ENCODE assay signal across 9 mouse cellular contexts in genomic region chr13:49644731-49645529, GRCm38 (mm10). TPM values are rescaled to one million over a fixed set of nuclear protein-coding genes. Genes with fewer than 3 reads are reported as not detected.
A peak's percentile ranks its signal among the peaks of the same experiment; 100 is the strongest.
DNase-seq lines count a peak whose midpoint lies in the region; ATAC-seq lines count a peak whose summit lies in the region.
"Had no signal": no experiment of that assay in that cellular context is flagged by ENCODE, and none has a peak within 500 bp of the region (broad histone marks: within the 10 kb centered on the region; RNA-seq: fewer than 3 reads in every experiment).

No protein-coding gene starts in this region.

- H3K9ac ChIP-seq in forebrain, embryonic 15.5 days (replicated peaks): no peak overlapping the region
- H3K9ac ChIP-seq in forebrain, embryonic 16.5 days (replicated peaks; ENCODE audit: low read depth, low read length): no peak overlapping the region
- H3K9ac ChIP-seq in midbrain, embryonic 13.5 days (replicated peaks): no peak overlapping the region
- H3K9ac ChIP-seq in midbrain, embryonic 15.5 days: no peak overlapping the region
- H3K9ac ChIP-seq in intestine, embryonic 16.5 days (ENCODE audit: low read depth, low read length): no peak overlapping the region
- H3K9ac ChIP-seq in stomach, embryonic 15.5 days: no peak overlapping the region

- ATAC-seq in forebrain, embryonic 15.5 days (replicated peaks): peak; percentile 60
- no peak for ATAC-seq in forebrain, embryonic 16.5 days
- ATAC-seq in midbrain, embryonic 13.5 days: 0 out of 2 replicates have a peak, but pooled peaks have one; percentile 24
- no peak for ATAC-seq in midbrain, embryonic 15.5 days (replicated peaks)
- ATAC-seq in intestine, embryonic 16.5 days: peak; percentile 53; the same call in 1 of the 2 replicates
- no peak for ATAC-seq in stomach, embryonic 15.5 days (ENCODE audit: insufficient read depth, low FRiP score, low read depth)

- DNase-seq in cerebellum, adult 9-11 months: no peak
- no peak for DNase-seq in cerebellum, postnatal 36 days

- H3K9me3 ChIP-seq in forebrain, embryonic 15.5 days: no peaks in the 10 kb centered on the region
- H3K9me3 ChIP-seq in forebrain, embryonic 16.5 days (ENCODE audit: control insufficient read depth, low read length): no peaks in the 10 kb centered on the region
- no peaks in the 10 kb centered on the region for H3K9me3 ChIP-seq in midbrain, embryonic 13.5 days
- H3K9me3 ChIP-seq in midbrain, embryonic 15.5 days: no peaks in the 10 kb centered on the region
- H3K9me3 ChIP-seq in intestine, embryonic 16.5 days (ENCODE audit: control insufficient read depth, low read length): no peaks in the 10 kb centered on the region
- H3K9me3 ChIP-seq in stomach, embryonic 15.5 days: no peaks in the 10 kb centered on the region
- H3K9me3 ChIP-seq: G1E had no signal

- no peaks in the 10 kb centered on the region for H3K4me1 ChIP-seq in forebrain, embryonic 15.5 days
- H3K4me1 ChIP-seq in forebrain, embryonic 16.5 days (replicated peaks; ENCODE audit: control insufficient read depth, insufficient read depth, low read length): no peaks in the 10 kb centered on the region
- no peaks in the 10 kb centered on the region for H3K4me1 ChIP-seq in midbrain, embryonic 13.5 days (replicated peaks)
- H3K4me1 ChIP-seq in midbrain, embryonic 15.5 days: no peaks in the 10 kb centered on the region
- no peaks in the 10 kb centered on the region; the same call in 1 of the 2 replicates for H3K4me1 ChIP-seq in intestine, embryonic 16.5 days (ENCODE audit: control insufficient read depth, insufficient read depth, low read length)
- 0 out of 2 replicates have a peak, but pooled peaks cover 6% of the 10 kb centered on the region for H3K4me1 ChIP-seq in stomach, embryonic 15.5 days

- H3K27ac ChIP-seq in forebrain, embryonic 15.5 days (replicated peaks): no peak overlapping the region
- no peak overlapping the region for H3K27ac ChIP-seq in forebrain, embryonic 16.5 days (ENCODE audit: low read length)
- no peak overlapping the region for H3K27ac ChIP-seq in midbrain, embryonic 13.5 days
- no peak overlapping the region for H3K27ac ChIP-seq in midbrain, embryonic 15.5 days
- peak overlapping the region; percentile 20; the same call in 1 of the 2 replicates for H3K27ac ChIP-seq in intestine, embryonic 16.5 days (ENCODE audit: low read length)
- H3K27ac ChIP-seq in stomach, embryonic 15.5 days: peak overlapping the region; percentile 64

- H3K4me2 ChIP-seq in forebrain, embryonic 15.5 days (replicated peaks): no peak overlapping the region
- no peak overlapping the region for H3K4me2 ChIP-seq in forebrain, embryonic 16.5 days (ENCODE audit: low read length)
- no peak overlapping the region for H3K4me2 ChIP-seq in midbrain, embryonic 13.5 days (replicated peaks)
- no peak overlapping the region for H3K4me2 ChIP-seq in midbrain, embryonic 15.5 days
- no peak overlapping the region for H3K4me2 ChIP-seq in intestine, embryonic 16.5 days (ENCODE audit: low read depth, low read length)
- no peak overlapping the region for H3K4me2 ChIP-seq in stomach, embryonic 15.5 days

- WGBS in forebrain, embryonic 15.5 days: 68% methylated on average over 2 of the region's 2 CpGs
- WGBS in forebrain, embryonic 16.5 days: 67% methylated on average over 2 of the region's 2 CpGs
- WGBS in midbrain, embryonic 13.5 days: 71% methylated on average over 2 of the region's 2 CpGs
- whole genome bisulfite sequencing in midbrain, embryonic 15.5 days: 76% methylated on average over 2 of the region's 2 CpGs
- WGBS in intestine, embryonic 16.5 days: 52% methylated on average over 2 of the region's 2 CpGs
- WGBS in stomach, embryonic 15.5 days: 41% methylated on average over 2 of the region's 2 CpGs

- H3K36me3 ChIP-seq in forebrain, embryonic 15.5 days: no peaks in the 10 kb centered on the region
- H3K36me3 ChIP-seq in forebrain, embryonic 16.5 days (ENCODE audit: control insufficient read depth, insufficient read depth): no peaks in the 10 kb centered on the region
- H3K36me3 ChIP-seq in midbrain, embryonic 13.5 days: no peaks in the 10 kb centered on the region
- H3K36me3 ChIP-seq in midbrain, embryonic 15.5 days (replicated peaks): no peaks in the 10 kb centered on the region
- H3K36me3 ChIP-seq in intestine, embryonic 16.5 days (ENCODE audit: control insufficient read depth, insufficient read depth, low read length): no peaks in the 10 kb centered on the region
- no peaks in the 10 kb centered on the region for H3K36me3 ChIP-seq in stomach, embryonic 15.5 days

- no peaks in the 10 kb centered on the region for H3K27me3 ChIP-seq in forebrain, embryonic 15.5 days
- no peaks in the 10 kb centered on the region for H3K27me3 ChIP-seq in forebrain, embryonic 16.5 days (replicated peaks; ENCODE audit: control insufficient read depth, insufficient read depth, low read length)
- H3K27me3 ChIP-seq in midbrain, embryonic 13.5 days: no peaks in the 10 kb centered on the region
- H3K27me3 ChIP-seq in midbrain, embryonic 15.5 days (replicated peaks): no peaks in the 10 kb centered on the region
- H3K27me3 ChIP-seq in intestine, embryonic 16.5 days (replicated peaks; ENCODE audit: control insufficient read depth, insufficient read depth, low read length): no peaks in the 10 kb centered on the region
- H3K27me3 ChIP-seq in stomach, embryonic 15.5 days (replicated peaks): no peaks in the 10 kb centered on the region

- H3K4me3 ChIP-seq in forebrain, embryonic 15.5 days: no peak overlapping the region
- H3K4me3 ChIP-seq in forebrain, embryonic 16.5 days (replicated peaks; ENCODE audit: low read length): no peak overlapping the region
- H3K4me3 ChIP-seq in midbrain, embryonic 13.5 days (replicated peaks): no peak overlapping the region
- H3K4me3 ChIP-seq in midbrain, embryonic 15.5 days: no peak overlapping the region
- H3K4me3 ChIP-seq in intestine, embryonic 16.5 days (ENCODE audit: low read length): no peak overlapping the region
- H3K4me3 ChIP-seq in stomach, embryonic 15.5 days (replicated peaks): no peak overlapping the region

RNA-seq across cellular contexts. Expression of gene Cenpp, which starts 7.7 kb away (rescaled TPM):
- polyA plus RNA-seq in forebrain, embryonic 15.5 days (2015; fragmentation: Nextera tagmentation; extraction: Ambion mirVana): 13.1 and 14.5 TPM in 2 replicates
- 10.6 and 11.8 TPM in 2 replicates for polyA plus RNA-seq in forebrain, embryonic 16.5 days (2015; fragmentation: Nextera tagmentation; extraction: Ambion mirVana)
- 12.7 and 13.7 TPM in 2 replicates for polyA plus RNA-seq in midbrain, embryonic 13.5 days (2015; fragmentation: Nextera tagmentation; extraction: Ambion mirVana)
- 5.7 and 6.2 TPM in 2 replicates for polyA plus RNA-seq in midbrain, embryonic 15.5 days (2015; fragmentation: Nextera tagmentation; extraction: Ambion mirVana)
- 18.0 and 19.9 TPM in 2 replicates for polyA plus RNA-seq in intestine, embryonic 16.5 days (2015; fragmentation: Nextera tagmentation; extraction: Ambion mirVana)
- 24.1 and 25.9 TPM in 2 replicates for polyA plus RNA-seq in stomach, embryonic 15.5 days (2015; fragmentation: Nextera tagmentation; extraction: Ambion mirVana)

RNA-seq across cellular contexts. Expression of gene Nol8, which starts 7.9 kb away (rescaled TPM):
- polyA plus RNA-seq in forebrain, embryonic 15.5 days (2015; fragmentation: Nextera tagmentation; extraction: Ambion mirVana): 27.1 and 27.8 TPM in 2 replicates
- polyA plus RNA-seq in forebrain, embryonic 16.5 days (2015; fragmentation: Nextera tagmentation; extraction: Ambion mirVana): 24.4 and 25.2 TPM in 2 replicates
- polyA plus RNA-seq in midbrain, embryonic 13.5 days (2015; fragmentation: Nextera tagmentation; extraction: Ambion mirVana): 20.5 and 23.0 TPM in 2 replicates
- polyA plus RNA-seq in midbrain, embryonic 15.5 days (2015; fragmentation: Nextera tagmentation; extraction: Ambion mirVana): 16.1 and 19.9 TPM in 2 replicates
- 12.3 and 13.4 TPM in 2 replicates for polyA plus RNA-seq in intestine, embryonic 16.5 days (2015; fragmentation: Nextera tagmentation; extraction: Ambion mirVana)
- polyA plus RNA-seq in stomach, embryonic 15.5 days (2015; fragmentation: Nextera tagmentation; extraction: Ambion mirVana): 13.4 and 17.5 TPM in 2 replicates

RNA-seq across cellular contexts. Expression of gene Iars, which starts 37.0 kb away (rescaled TPM):
- polyA plus RNA-seq in forebrain, embryonic 15.5 days (2015; fragmentation: Nextera tagmentation; extraction: Ambion mirVana): 58.0 and 61.8 TPM in 2 replicates
- polyA plus RNA-seq in forebrain, embryonic 16.5 days (2015; fragmentation: Nextera tagmentation; extraction: Ambion mirVana): 63.9 and 64.3 TPM in 2 replicates
- 57.7 and 61.0 TPM in 2 replicates for polyA plus RNA-seq in midbrain, embryonic 13.5 days (2015; fragmentation: Nextera tagmentation; extraction: Ambion mirVana)
- polyA plus RNA-seq in midbrain, embryonic 15.5 days (2015; fragmentation: Nextera tagmentation; extraction: Ambion mirVana): 50.0 and 50.4 TPM in 2 replicates
- 79.7 and 82.2 TPM in 2 replicates for polyA plus RNA-seq in intestine, embryonic 16.5 days (2015; fragmentation: Nextera tagmentation; extraction: Ambion mirVana)
- 71.4 and 74.9 TPM in 2 replicates for polyA plus RNA-seq in stomach, embryonic 15.5 days (2015; fragmentation: Nextera tagmentation; extraction: Ambion mirVana)

RNA-seq across cellular contexts. Expression of gene Ogn, which starts 37.1 kb away (rescaled TPM):
- polyA plus RNA-seq in forebrain, embryonic 15.5 days (2015; fragmentation: Nextera tagmentation; extraction: Ambion mirVana): 7.7 and 9.5 TPM in 2 replicates
- 9.7 and 18.8 TPM in 2 replicates for polyA plus RNA-seq in forebrain, embryonic 16.5 days (2015; fragmentation: Nextera tagmentation; extraction: Ambion mirVana)
- 6.6 and 6.7 TPM in 2 replicates for polyA plus RNA-seq in midbrain, embryonic 13.5 days (2015; fragmentation: Nextera tagmentation; extraction: Ambion mirVana)
- 12.4 TPM in 2 replicates for polyA plus RNA-seq in midbrain, embryonic 15.5 days (2015; fragmentation: Nextera tagmentation; extraction: Ambion mirVana)
- 58.7 and 60.5 TPM in 2 replicates for polyA plus RNA-seq in intestine, embryonic 16.5 days (2015; fragmentation: Nextera tagmentation; extraction: Ambion mirVana)
- polyA plus RNA-seq in stomach, embryonic 15.5 days (2015; fragmentation: Nextera tagmentation; extraction: Ambion mirVana): 96.0 and 101 TPM in 2 replicates
- polyA plus RNA-seq: G1E had no signal

Comparison
In these comparisons a context has a peak if more than half of its experiments do, and no peak if none do; other contexts are left out.
1. ATAC-seq: peak in forebrain, embryonic 15.5 days (single experiment), midbrain, embryonic 13.5 days (single experiment) and intestine, embryonic 16.5 days (single experiment); none in forebrain, embryonic 16.5 days (single experiment), midbrain, embryonic 15.5 days (single experiment) and stomach, embryonic 15.5 days (single experiment).
2. H3K27ac ChIP-seq: peak in intestine, embryonic 16.5 days (single experiment) and stomach, embryonic 15.5 days (single experiment); none in forebrain, embryonic 15.5 days (single experiment), forebrain, embryonic 16.5 days (single experiment), midbrain, embryonic 13.5 days (single experiment) and midbrain, embryonic 15.5 days (single experiment).